Mouse (Mus musculus): ENCODE measurements around the gene Ccdc124. TPM values are rescaled to one million over a fixed set of nuclear protein-coding genes. Genes with fewer than 3 reads are reported as not detected.

The Ccdc124 gene
- polyA plus RNA-seq, 1 experiment from 2014 or later: 79.7 TPM

- Histone ChIP-seq H3K9ac (no peak overlapping the region), H3K36me3 (no peaks in the 10 kb centered on the region), H3K27ac (no peak overlapping the region), H3K4me1 (replicated peaks) (peaks cover 12% of the 10 kb centered on the region), H3K4me2 (no peak overlapping the region; the same call in 1 of the 2 replicates), H3K27me3 (peaks cover 8% of the 10 kb centered on the region; the same call in 1 of the 2 replicates), H3K9me3 (replicated peaks) (no peaks in the 10 kb centered on the region), H3K4me3 (no peak overlapping the region)
- ATAC-seq (replicated peaks; ENCODE audit: insufficient number of reproducible peaks, insufficient read depth, low FRiP score, low read depth): no peak
- WGBS: 31% methylated on average over 22 of the region's 22 CpGs
Measured at GRCm38 (mm10) chr8:70841147-70842072, 32.3 kb downstream of the Ccdc124 start.

- Histone ChIP-seq H3K4me2 (no peak overlapping the region), H3K4me1 (replicated peaks) (peaks cover 12% of the 10 kb centered on the region), H3K4me3 (no peak overlapping the region), H3K27ac (peak overlapping the region; percentile 58), H3K9ac (no peak overlapping the region), H3K27me3 (peaks cover 8% of the 10 kb centered on the region; the same call in 1 of the 2 replicates), H3K36me3 (no peaks in the 10 kb centered on the region), H3K9me3 (replicated peaks) (no peaks in the 10 kb centered on the region)
- no peak for ATAC-seq (replicated peaks; ENCODE audit: insufficient number of reproducible peaks, insufficient read depth, low FRiP score, low read depth)
- 49% methylated on average over 10 of the region's 10 CpGs for WGBS
Measured at GRCm38 (mm10) chr8:70840590-70840989, 33.1 kb downstream of the Ccdc124 start.

GRCm38 (mm10) chr8:70839408-70840351 is 34.1 kb downstream of the Ccdc124 start, which contains the start of gene Arrdc2:
Gene Arrdc2 (minus strand): TSS chr8:70839720.
- ATAC-seq (replicated peaks; ENCODE audit: insufficient number of reproducible peaks, insufficient read depth, low FRiP score, low read depth): peak; percentile 96
- H3K36me3 ChIP-seq: no peaks in the 10 kb centered on the region
- peak within 1 kb of the TSS; percentile 85 for H3K27ac ChIP-seq
- WGBS: 3% methylated on average over 55 of the region's 55 CpGs
- peak within 1 kb of the TSS; percentile 93 for H3K4me2 ChIP-seq
- peak within 1 kb of the TSS; percentile 63 for H3K4me3 ChIP-seq
- H3K9me3 ChIP-seq (replicated peaks): no peaks in the 10 kb centered on the region
- peak within 1 kb of the TSS; percentile 84 for H3K9ac ChIP-seq
- H3K4me1 ChIP-seq (replicated peaks): peaks cover 12% of the 10 kb centered on the region
- H3K27me3 ChIP-seq: peaks cover 8% of the 10 kb centered on the region; the same call in 1 of the 2 replicates

GRCm38 (mm10) chr8:70838654-70839407 is 34.9 kb downstream of the Ccdc124 start:
- H3K4me3 ChIP-seq: peak overlapping the region; percentile 63
- peak overlapping the region; percentile 84 for H3K9ac ChIP-seq
- peaks cover 15% of the 10 kb centered on the region for H3K4me1 ChIP-seq (replicated peaks)
- peak overlapping the region; percentile 85 for H3K27ac ChIP-seq
- peaks cover 8% of the 10 kb centered on the region; the same call in 1 of the 2 replicates for H3K27me3 ChIP-seq
- no peaks in the 10 kb centered on the region for H3K9me3 ChIP-seq (replicated peaks)
- ATAC-seq (replicated peaks; ENCODE audit: insufficient number of reproducible peaks, insufficient read depth, low FRiP score, low read depth): peak; percentile 11
- H3K36me3 ChIP-seq: no peaks in the 10 kb centered on the region
- WGBS: 3% methylated on average over 66 of the region's 66 CpGs
- H3K4me2 ChIP-seq: peak overlapping the region; percentile 93

- H3K4me1 ChIP-seq (replicated peaks): peaks cover 27% of the 10 kb centered on the region
- 88% methylated on average over 12 of the region's 12 CpGs for WGBS
- no peaks in the 10 kb centered on the region for H3K27me3 ChIP-seq
- H3K4me2 ChIP-seq: no peak overlapping the region
- H3K4me3 ChIP-seq: no peak overlapping the region
- H3K9me3 ChIP-seq (replicated peaks): no peaks in the 10 kb centered on the region
- no peaks in the 10 kb centered on the region for H3K36me3 ChIP-seq
- no peak overlapping the region for H3K9ac ChIP-seq
- no peak for ATAC-seq (replicated peaks; ENCODE audit: insufficient number of reproducible peaks, insufficient read depth, low FRiP score, low read depth)
- no peak overlapping the region for H3K27ac ChIP-seq
Measured at GRCm38 (mm10) chr8:70836666-70837065, 37.1 kb downstream of the Ccdc124 start.

GRCm38 (mm10) chr8:70834071-70834470 is 39.7 kb downstream of the Ccdc124 start:
- H3K4me3 ChIP-seq: no peak overlapping the region
- WGBS: 89% methylated on average over 3 of the region's 3 CpGs
- H3K36me3 ChIP-seq: no peaks in the 10 kb centered on the region
- no peaks in the 10 kb centered on the region for H3K27me3 ChIP-seq
- peak overlapping the region; percentile 58; the same call in 1 of the 2 replicates for H3K27ac ChIP-seq
- H3K4me2 ChIP-seq: 0 out of 2 replicates have a peak overlapping the region, but pooled peaks have one; percentile 24
- H3K4me1 ChIP-seq (replicated peaks): peaks cover 20% of the 10 kb centered on the region
- H3K9ac ChIP-seq: no peak overlapping the region; the same call in 1 of the 2 replicates
- H3K9me3 ChIP-seq (replicated peaks): no peaks in the 10 kb centered on the region
- ATAC-seq (replicated peaks; ENCODE audit: insufficient number of reproducible peaks, insufficient read depth, low FRiP score, low read depth): no peak

GRCm38 (mm10) chr8:70833520-70833919 is 40.2 kb downstream of the Ccdc124 start:
- Histone ChIP-seq H3K27ac (peak overlapping the region; percentile 58), H3K27me3 (no peaks in the 10 kb centered on the region), H3K9ac (peak overlapping the region; percentile 16; the same call in 1 of the 2 replicates), H3K4me1 (replicated peaks) (peaks cover 16% of the 10 kb centered on the region), H3K36me3 (no peaks in the 10 kb centered on the region), H3K9me3 (replicated peaks) (no peaks in the 10 kb centered on the region), H3K4me2 (peak overlapping the region; percentile 24; the same call in 1 of the 2 replicates), H3K4me3 (no peak overlapping the region)
- ATAC-seq (replicated peaks; ENCODE audit: insufficient number of reproducible peaks, insufficient read depth, low FRiP score, low read depth): peak; percentile 72
- WGBS: 20% methylated on average over 15 of the region's 15 CpGs

- Histone ChIP-seq H3K36me3 (no peaks in the 10 kb centered on the region), H3K9me3 (replicated peaks) (no peaks in the 10 kb centered on the region), H3K4me3 (no peak overlapping the region), H3K4me2 (peak overlapping the region; percentile 24; the same call in 1 of the 2 replicates), H3K4me1 (replicated peaks) (peaks cover 14% of the 10 kb centered on the region), H3K9ac (no peak overlapping the region), H3K27me3 (no peaks in the 10 kb centered on the region), H3K27ac (peak overlapping the region; percentile 58)
- 50% methylated on average over 9 of the region's 9 CpGs for WGBS
- no peak for ATAC-seq (replicated peaks; ENCODE audit: insufficient number of reproducible peaks, insufficient read depth, low FRiP score, low read depth)
Measured at GRCm38 (mm10) chr8:70833018-70833482, 40.7 kb downstream of the Ccdc124 start.

- Histone ChIP-seq H3K9ac (no peak overlapping the region), H3K4me1 (replicated peaks) (peaks cover 14% of the 10 kb centered on the region), H3K36me3 (no peaks in the 10 kb centered on the region), H3K27ac (no peak overlapping the region), H3K27me3 (no peaks in the 10 kb centered on the region), H3K4me2 (no peak overlapping the region), H3K9me3 (replicated peaks) (no peaks in the 10 kb centered on the region), H3K4me3 (no peak overlapping the region)
- 63% methylated on average over 11 of the region's 11 CpGs for WGBS
- no peak for ATAC-seq (replicated peaks; ENCODE audit: insufficient number of reproducible peaks, insufficient read depth, low FRiP score, low read depth)
Measured at GRCm38 (mm10) chr8:70832371-70832770, 41.4 kb downstream of the Ccdc124 start.

GRCm38 (mm10) chr8:70831517-70831916 is 42.2 kb downstream of the Ccdc124 start:
- Histone ChIP-seq H3K4me3 (no peak overlapping the region), H3K9me3 (replicated peaks) (no peaks in the 10 kb centered on the region), H3K36me3 (no peaks in the 10 kb centered on the region), H3K9ac (no peak overlapping the region), H3K4me2 (no peak overlapping the region), H3K27ac (no peak overlapping the region), H3K27me3 (no peaks in the 10 kb centered on the region), H3K4me1 (replicated peaks) (peaks cover 14% of the 10 kb centered on the region)
- 85% methylated on average over 8 of the region's 8 CpGs for WGBS
- no peak for ATAC-seq (replicated peaks; ENCODE audit: insufficient number of reproducible peaks, insufficient read depth, low FRiP score, low read depth)
